Comparison of ENCODE assay signal across 12 mouse cellular contexts in genomic region chr2:31135512-31135931, GRCm38 (mm10). TPM values are rescaled to one million over a fixed set of nuclear protein-coding genes. Genes with fewer than 3 reads are reported as not detected.
DNase-seq lines count a peak whose midpoint lies in the region; ATAC-seq and TF ChIP-seq lines count a peak whose summit lies in the region.
"Had no signal": no experiment of that assay in that cellular context is flagged by ENCODE, and none has a peak within 500 bp of the region (broad histone marks: within the 10 kb centered on the region; RNA-seq: fewer than 3 reads in every experiment).

No protein-coding gene starts in this region.

- 0 out of 2 replicates have a peak, but pooled peaks have one; percentile 26 for ATAC-seq in kidney, embryonic 15.5 days (replicated peaks; ENCODE audit: low FRiP score)
- ATAC-seq: intestine, postnatal 0 days had no signal

- peak overlapping the region; percentile 70; the same call in 1 of the 2 replicates for H3K27ac ChIP-seq in cerebellum, adult 2 months (ENCODE audit: insufficient read depth, low read length)
- H3K27ac ChIP-seq in kidney, embryonic 15.5 days: 0 out of 2 replicates have a peak overlapping the region, but pooled peaks have one; percentile 41

- H3K36me3 ChIP-seq in kidney, embryonic 15.5 days: no peaks in the 10 kb centered on the region
- H3K36me3 ChIP-seq: limb, embryonic 13.5 days had no signal

- no peak overlapping the region for H3K4me2 ChIP-seq in kidney, embryonic 15.5 days
- H3K4me2 ChIP-seq: limb, embryonic 13.5 days had no signal

- no peak for TF ChIP-seq POLR2A in cerebellum, adult 2 months (IDR thresholded peaks at IDR 0.05; ENCODE audit: borderline replicate concordance, insufficient read depth, low read length)

- TF ChIP-seq CTCF in cerebellum, adult 2 months (IDR thresholded peaks at IDR 0.05; ENCODE audit: borderline replicate concordance, insufficient read depth, low read depth, low read length): no peak

- H3K4me3 ChIP-seq in cerebellum, adult 2 months (replicated peaks; ENCODE audit: insufficient read depth, low read depth, low read length): peak overlapping the region; percentile 34
- H3K4me3 ChIP-seq in kidney, embryonic 15.5 days (replicated peaks): no peak overlapping the region
- H3K4me3 ChIP-seq: limb, embryonic 13.5 days had no signal

- no peaks in the 10 kb centered on the region for H3K27me3 ChIP-seq in cerebellum, adult 2 months (ENCODE audit: control insufficient read depth, insufficient read depth, low read length)
- no peaks in the 10 kb centered on the region for H3K27me3 ChIP-seq in kidney, embryonic 15.5 days
- H3K27me3 ChIP-seq: limb, embryonic 13.5 days had no signal

- H3K4me1 ChIP-seq in cerebellum, adult 2 months (ENCODE audit: control insufficient read depth, insufficient read depth, low read length): peaks cover 40% of the 10 kb centered on the region
- H3K4me1 ChIP-seq in kidney, embryonic 15.5 days: peaks cover 74% of the 10 kb centered on the region

- WGBS in cerebellum, adult 2 months: 22% methylated on average over 13 of the region's 13 CpGs
- 28% methylated on average over 13 of the region's 13 CpGs for WGBS in kidney, embryonic 15.5 days

- H3K9me3 ChIP-seq in kidney, embryonic 15.5 days (replicated peaks): no peaks in the 10 kb centered on the region
- H3K9me3 ChIP-seq: limb, embryonic 13.5 days had no signal

- no peak overlapping the region for H3K9ac ChIP-seq in kidney, embryonic 15.5 days
- H3K9ac ChIP-seq: limb, embryonic 13.5 days had no signal

- DNase-seq in cerebellum, adult 2 months: peak in 1 of 2 experiments; percentile 61
- no peak for DNase-seq in cerebellum, adult 9-10 months
- DNase-seq in kidney, postnatal 14 days: no peak
- DNase-seq in R1 (ENCODE audit: low read depth, low spot score): peak; percentile 76
- peak; percentile 69 for DNase-seq in induced T-regulatory cell, adult 2 months (ENCODE audit: low read depth)
- no peak for DNase-seq in T-cell, adult 2 months (ENCODE audit: low spot score)
- DNase-seq in thymus, postnatal 4 days: no peak
- DNase-seq: gastrocnemius, postnatal 25 days; layer of hippocampus, postnatal 36 days had no signal

RNA-seq across cellular contexts. Expression of gene Fnbp1, which starts 6.3 kb away (rescaled TPM):
- polyA plus RNA-seq in cerebellum, adult 2 months (2012; rRNA removed): 310 and 320 TPM in 2 replicates
- 19.1 and 22.4 TPM in 2 replicates for polyA plus RNA-seq in kidney, embryonic 15.5 days (2015; fragmentation: Nextera tagmentation; extraction: Ambion mirVana)

RNA-seq across cellular contexts. Expression of gene Gpr107, which starts 16.6 kb away (rescaled TPM):
- polyA plus RNA-seq in cerebellum, adult 2 months (2012; rRNA removed): 30.0 and 33.9 TPM in 2 replicates
- polyA plus RNA-seq in kidney, embryonic 15.5 days (2015; fragmentation: Nextera tagmentation; extraction: Ambion mirVana): 37.0 and 37.9 TPM in 2 replicates

Comparison
In these comparisons a context has a peak if more than half of its experiments do, and no peak if none do; other contexts are left out.
1. DNase-seq: peak in R1 (single experiment) and induced T-regulatory cell, adult 2 months (single experiment); none in cerebellum, adult 9-10 months (single experiment), kidney, postnatal 14 days (single experiment), T-cell, adult 2 months (single experiment) and thymus, postnatal 4 days (single experiment).
2. RNA of gene Fnbp1, which starts 6.3 kb away (polyA plus RNA-seq): 310 to 320 TPM in cerebellum, adult 2 months; 19.1 to 22.4 TPM in kidney, embryonic 15.5 days; every median in the first group is over 10 times any median in the second.